10 mouse cellular contexts compared by ENCODE assay signal in genomic region chr4:138153980-138154379, GRCm38 (mm10).
DNase-seq lines count a peak whose midpoint lies in the region; ATAC-seq and TF ChIP-seq lines count a peak whose summit lies in the region.
"Had no signal": no experiment of that assay in that cellular context is flagged by ENCODE, and none has a peak within 500 bp of the region (broad histone marks: within the 10 kb centered on the region; RNA-seq: fewer than 3 reads in every experiment).

No protein-coding gene starts in this region.

- no peak overlapping the region for H3K4me3 ChIP-seq in forebrain, embryonic 14.5 days (ENCODE audit: low read depth, low read length)
- H3K4me3 ChIP-seq in forebrain, embryonic 16.5 days (replicated peaks; ENCODE audit: low read length): no peak overlapping the region
- no peak overlapping the region for H3K4me3 ChIP-seq in testis, adult 2 months (ENCODE audit: control insufficient read depth, low read depth, low read length)
- no peak overlapping the region for H3K4me3 ChIP-seq in liver, embryonic 11.5 days (ENCODE audit: low read depth, low read length)
- H3K4me3 ChIP-seq in stomach, postnatal 0 days (ENCODE audit: low read depth, low read length): no peak overlapping the region
- H3K4me3 ChIP-seq: limb, embryonic 13.5 days; stomach, embryonic 15.5 days had no signal

- H3K9me3 ChIP-seq in forebrain, embryonic 14.5 days (replicated peaks; ENCODE audit: control insufficient read depth, low read length): no peaks in the 10 kb centered on the region
- H3K9me3 ChIP-seq in forebrain, embryonic 16.5 days (ENCODE audit: control insufficient read depth, low read length): no peaks in the 10 kb centered on the region
- no peaks in the 10 kb centered on the region for H3K9me3 ChIP-seq in liver, embryonic 11.5 days (ENCODE audit: control insufficient read depth, low read length)
- no peaks in the 10 kb centered on the region for H3K9me3 ChIP-seq in stomach, postnatal 0 days (ENCODE audit: control insufficient read depth, low read length)
- H3K9me3 ChIP-seq: limb, embryonic 13.5 days; stomach, embryonic 15.5 days had no signal

- TF ChIP-seq POLR2A in testis, adult 2 months (IDR thresholded peaks at IDR 0.05; ENCODE audit: control insufficient read depth, low read depth, low read length): no peak

- peak; percentile 53 for DNase-seq in forebrain, embryonic 14.5 days (ENCODE audit: low spot score)
- no peak for DNase-seq in testis, postnatal 14 days (ENCODE audit: low spot score)
- peak; percentile 26 for DNase-seq in cerebellum, adult 9-10 months
- peak; percentile 34 for DNase-seq in liver, embryonic 11.5 days (ENCODE audit: low spot score)
- DNase-seq in stomach, postnatal 0 days (ENCODE audit: low spot score): peak; percentile 33
- no peak for DNase-seq in right cerebral cortex, adult 2 months (ENCODE audit: low spot score in 2 of 2)

- 0 out of 2 replicates have a peak, but pooled peaks have one; percentile 32 for TF ChIP-seq CTCF in testis, adult 2 months (IDR thresholded peaks at IDR 0.05; ENCODE audit: control insufficient read depth, insufficient read depth, insufficient replicate concordance, low read depth, low read length)
- TF ChIP-seq CTCF in stomach, postnatal 0 days (IDR thresholded peaks at IDR 0.05; ENCODE audit: low read depth): peak; percentile 76

- no peak overlapping the region for H3K4me2 ChIP-seq in forebrain, embryonic 14.5 days (ENCODE audit: low read length)
- no peak overlapping the region for H3K4me2 ChIP-seq in forebrain, embryonic 16.5 days (ENCODE audit: low read length)
- H3K4me2 ChIP-seq in liver, embryonic 11.5 days: no peak overlapping the region
- H3K4me2 ChIP-seq in stomach, postnatal 0 days (replicated peaks; ENCODE audit: low read depth): no peak overlapping the region
- H3K4me2 ChIP-seq: limb, embryonic 13.5 days; stomach, embryonic 15.5 days had no signal

- TF ChIP-seq EP300 in stomach, postnatal 0 days (optimal IDR thresholded peaks at IDR 0.05): no peak

- no peak for ATAC-seq in forebrain, embryonic 14.5 days
- ATAC-seq in forebrain, embryonic 16.5 days: no peak
- no peak for ATAC-seq in liver, embryonic 11.5 days (replicated peaks; ENCODE audit: low FRiP score)
- ATAC-seq in stomach, postnatal 0 days (ENCODE audit: low FRiP score, low TSS enrichment): no peak

- peaks cover 69% of the 10 kb centered on the region for H3K36me3 ChIP-seq in forebrain, embryonic 14.5 days (ENCODE audit: control insufficient read depth, insufficient read depth, low read length)
- peaks cover 12% of the 10 kb centered on the region for H3K36me3 ChIP-seq in forebrain, embryonic 16.5 days (ENCODE audit: control insufficient read depth, insufficient read depth)
- peaks cover 5% of the 10 kb centered on the region; the same call in 1 of the 2 replicates for H3K36me3 ChIP-seq in testis, adult 2 months (ENCODE audit: control insufficient read depth, insufficient read depth, low read length)
- peaks cover 27% of the 10 kb centered on the region for H3K36me3 ChIP-seq in liver, embryonic 11.5 days (ENCODE audit: control insufficient read depth, insufficient read depth, low read length)
- peaks cover 13% of the 10 kb centered on the region; the same call in 1 of the 2 replicates for H3K36me3 ChIP-seq in stomach, postnatal 0 days (ENCODE audit: control insufficient read depth, insufficient read depth, low read length)

- no peak overlapping the region for H3K9ac ChIP-seq in forebrain, embryonic 14.5 days (ENCODE audit: low read length)
- no peak overlapping the region for H3K9ac ChIP-seq in forebrain, embryonic 16.5 days (replicated peaks; ENCODE audit: low read depth, low read length)
- no peak overlapping the region for H3K9ac ChIP-seq in liver, embryonic 11.5 days (ENCODE audit: low read depth, low read length)
- no peak overlapping the region for H3K9ac ChIP-seq in stomach, postnatal 0 days (ENCODE audit: low read length)
- H3K9ac ChIP-seq: limb, embryonic 13.5 days; stomach, embryonic 15.5 days had no signal

- no peak overlapping the region for H3K27ac ChIP-seq in forebrain, embryonic 14.5 days (ENCODE audit: low read depth, low read length)
- no peak overlapping the region for H3K27ac ChIP-seq in forebrain, embryonic 16.5 days (ENCODE audit: low read length)
- no peak overlapping the region for H3K27ac ChIP-seq in testis, adult 2 months (ENCODE audit: control insufficient read depth, insufficient read depth, low read depth, low read length)
- no peak overlapping the region for H3K27ac ChIP-seq in liver, embryonic 11.5 days (ENCODE audit: low read depth, low read length)
- no peak overlapping the region for H3K27ac ChIP-seq in stomach, postnatal 0 days (replicated peaks)
- H3K27ac ChIP-seq: limb, embryonic 13.5 days; stomach, embryonic 15.5 days had no signal

- no peaks in the 10 kb centered on the region for H3K27me3 ChIP-seq in forebrain, embryonic 14.5 days (replicated peaks; ENCODE audit: control insufficient read depth, insufficient read depth, low read length)
- H3K27me3 ChIP-seq in forebrain, embryonic 16.5 days (replicated peaks; ENCODE audit: control insufficient read depth, insufficient read depth, low read length): no peaks in the 10 kb centered on the region
- H3K27me3 ChIP-seq in testis, adult 2 months (ENCODE audit: control insufficient read depth, insufficient read depth, low read length): no peaks in the 10 kb centered on the region
- no peaks in the 10 kb centered on the region for H3K27me3 ChIP-seq in liver, embryonic 11.5 days (replicated peaks; ENCODE audit: control insufficient read depth, insufficient read depth, low read length)
- no peaks in the 10 kb centered on the region for H3K27me3 ChIP-seq in stomach, postnatal 0 days (ENCODE audit: control insufficient read depth, insufficient read depth, low read length)
- H3K27me3 ChIP-seq: limb, embryonic 13.5 days; stomach, embryonic 15.5 days had no signal

- 51% methylated on average over 3 of the region's 3 CpGs for WGBS in forebrain, embryonic 14.5 days
- 49% methylated on average over 3 of the region's 3 CpGs for WGBS in forebrain, embryonic 16.5 days
- 46% methylated on average over 3 of the region's 3 CpGs for WGBS in liver, embryonic 11.5 days
- WGBS in stomach, postnatal 0 days: 52% methylated on average over 3 of the region's 3 CpGs

- no peaks in the 10 kb centered on the region for H3K4me1 ChIP-seq in forebrain, embryonic 14.5 days (ENCODE audit: control insufficient read depth, insufficient read depth, low read length)
- H3K4me1 ChIP-seq in forebrain, embryonic 16.5 days (replicated peaks; ENCODE audit: control insufficient read depth, insufficient read depth, low read length): no peaks in the 10 kb centered on the region
- no peaks in the 10 kb centered on the region for H3K4me1 ChIP-seq in testis, adult 2 months (ENCODE audit: control insufficient read depth, insufficient read depth, low read length)
- no peaks in the 10 kb centered on the region for H3K4me1 ChIP-seq in liver, embryonic 11.5 days (replicated peaks; ENCODE audit: control insufficient read depth, insufficient read depth, low read length)
- H3K4me1 ChIP-seq in stomach, postnatal 0 days (replicated peaks; ENCODE audit: control insufficient read depth, insufficient read depth): no peaks in the 10 kb centered on the region
- H3K4me1 ChIP-seq: limb, embryonic 13.5 days; stomach, embryonic 15.5 days had no signal

Comparison
In these comparisons a context has a peak if more than half of its experiments do, and no peak if none do; other contexts are left out.
1. DNase-seq: peak in forebrain, embryonic 14.5 days (single experiment), cerebellum, adult 9-10 months (single experiment), liver, embryonic 11.5 days (single experiment) and stomach, postnatal 0 days (single experiment); none in testis, postnatal 14 days (single experiment) and right cerebral cortex, adult 2 months (0 of 2).